Mouse (Mus musculus) G1E (cell line): ENCODE measurements around the gene Plekhg1. TPM values are rescaled to one million over a fixed set of nuclear protein-coding genes. Genes with fewer than 3 reads are reported as not detected.

ENCODE experiments used
- ATAC-seq: 2 replicates; pipeline ENCODE4 v1.8.0; 2016; ENCODE audit warnings: mild to moderate bottlenecking; ENCODE audit not compliant: insufficient number of reproducible peaks, poor library complexity, low FRiP score, severe bottlenecking; ENCODE audit errors: extremely low read depth
- DNase-seq: peaks from one replicate; pipeline ENCODE4 v3.0.0; 2012; ENCODE audit warnings: low spot score
- H3K27me3 ChIP-seq: 2 replicates; pipeline ENCODE4 v1.6.1; 2012; ENCODE audit warnings: mild to moderate bottlenecking, low read length, inconsistent platforms; ENCODE audit not compliant: insufficient read depth
- H3K36me3 ChIP-seq: replicated peaks from 2 replicates; pipeline ENCODE3; 2012; ENCODE audit warnings: mild to moderate bottlenecking, inconsistent platforms
- H3K4me1 ChIP-seq: 2 replicates; pipeline ENCODE4 v1.6.1; 2012; ENCODE audit warnings: low read depth, low read length, inconsistent platforms, mixed read lengths; ENCODE audit not compliant: insufficient read depth
- H3K4me3 ChIP-seq: 2 replicates; pipeline ENCODE4 v1.5.1; 2012; ENCODE audit warnings: low read depth, mild to moderate bottlenecking, inconsistent platforms, low read length, moderate library complexity, mixed read lengths
- H3K9me3 ChIP-seq: replicated peaks from 2 replicates; pipeline ENCODE4 v1.6.1; 2012; ENCODE audit warnings: inconsistent platforms
- CTCF ChIP-seq: IDR thresholded peaks from 2 replicates; pipeline ENCODE4 v1.5.1; 2012; ENCODE audit warnings: low read depth, low read length, inconsistent platforms, mixed read lengths
- GATA1 ChIP-seq: IDR thresholded peaks from 2 replicates; pipeline ENCODE4 v1.6.1; 2012; ENCODE audit warnings: borderline replicate concordance, low read length, inconsistent platforms, mixed read lengths
- GATA2 ChIP-seq: IDR thresholded peaks from 2 replicates; pipeline ENCODE4 v1.6.1; 2012; ENCODE audit warnings: low read depth, low read length, inconsistent platforms, borderline replicate concordance
- POLR2AphosphoS5 ChIP-seq: IDR thresholded peaks from 2 replicates; pipeline ENCODE4 v1.6.1; 2012; ENCODE audit warnings: low read depth, low read length, inconsistent platforms; ENCODE audit not compliant: insufficient replicate concordance
- TAL1 ChIP-seq: conservative IDR thresholded peaks from 2 replicates; pipeline ENCODE4 v1.6.1; 2012; ENCODE audit warnings: low read depth, low read length, inconsistent platforms, mixed read lengths
- polyA plus RNA-seq: library from polyadenylated mRNA; stranded (reverse); fragments of >175 nt; gene quantifications from 2 replicates; pipeline ENCODE4 v1.2.3, GENCODE M21; 2012
- total RNA-seq, 2 experiments: library from RNA; stranded (forward) in 1 of 2; stranded (reverse) in 1 of 2; fragments of 200-1000 nt in 1 of 2; fragments of >200 nt in 1 of 2; fragmentation: Nextera tagmentation in 1 of 2; gene quantifications; 2 replicates each; pipeline ENCODE4 v1.2.3; 2014 to 2017

The Plekhg1 gene
- total and polyA plus RNA-seq, 3 experiments = 0.15 to 1.8 (median 1.6) TPM

DNA sequence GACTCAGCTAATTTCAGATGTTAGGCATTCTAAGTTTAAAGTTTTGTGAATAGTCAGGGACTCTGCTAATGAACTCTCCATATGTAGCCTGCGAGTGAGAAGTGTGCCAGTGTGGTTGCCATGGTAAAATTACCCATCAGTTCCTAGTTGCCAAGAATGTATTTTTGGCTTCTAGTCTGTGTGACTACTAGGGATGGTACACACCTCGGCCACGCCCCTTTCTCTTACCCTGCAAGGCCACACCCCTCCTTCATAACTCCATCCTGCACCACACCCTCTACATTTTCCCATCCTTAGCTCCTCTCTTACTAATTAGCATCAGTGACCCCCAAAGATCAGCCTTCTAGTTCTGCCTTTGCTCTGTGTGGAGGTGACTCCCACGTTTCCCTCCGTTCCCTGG lies 262.5 kb downstream of the Plekhg1 start:
- H3K4me1 ChIP-seq = peaks cover 19% of the 10 kb centered on the region
- no peaks in the 10 kb centered on the region for H3K27me3 ChIP-seq
- H3K36me3 ChIP-seq = peaks cover 91% of the 10 kb centered on the region
- TF ChIP-seq GATA1 (no peak), TAL1 (no peak), POLR2AphosphoS5 (no peak), GATA2 (no peak), CTCF (no peak)
- ATAC-seq (no peak), DNase-seq (no peak)
- no peaks in the 10 kb centered on the region for H3K9me3 ChIP-seq
- H3K4me3 ChIP-seq = no peak overlapping the region

DNA sequence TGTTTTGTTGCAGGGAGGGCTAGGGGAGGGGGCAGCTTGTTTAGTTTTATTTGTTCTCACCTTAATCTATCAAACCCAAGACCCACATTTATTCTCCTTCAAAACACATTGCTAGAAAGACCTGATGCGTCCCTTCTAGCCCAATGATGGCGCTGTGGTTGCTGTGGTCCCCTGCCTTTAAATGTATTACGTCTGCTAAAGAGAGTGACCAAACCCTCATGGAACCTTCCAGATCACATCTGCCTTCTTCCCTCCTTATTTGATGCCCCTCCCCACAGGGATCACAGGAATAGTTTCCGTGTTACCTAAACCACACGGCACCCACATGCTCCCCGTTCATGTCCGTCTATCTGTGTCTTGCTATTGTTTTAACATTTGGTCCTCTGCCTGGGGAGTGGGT lies 265.0 kb downstream of the Plekhg1 start:
- no peak for ATAC-seq
- Histone ChIP-seq H3K27me3 (no peaks in the 10 kb centered on the region), H3K36me3 (peaks cover 88% of the 10 kb centered on the region), H3K9me3 (no peaks in the 10 kb centered on the region), H3K4me1 (peaks cover 10% of the 10 kb centered on the region), H3K4me3 (no peak overlapping the region)
- TF ChIP-seq TAL1 = no peak
- TF ChIP-seq GATA1 = no peak
- DNase-seq = no peak

- H3K4me3 ChIP-seq = no peak overlapping the region
- DNase-seq = no peak
- H3K36me3 ChIP-seq = peaks cover 88% of the 10 kb centered on the region
These were observed 266.3 kb downstream of the Plekhg1 start for GRCm38 (mm10) chr10:4006296-4007015.

More at GRCm38 (mm10) chr10:4006296-4007015, 266.3 kb downstream of the Plekhg1 start:
- Histone ChIP-seq H3K9me3 (no peaks in the 10 kb centered on the region), H3K4me1 (peaks cover 3% of the 10 kb centered on the region; the same call in 1 of the 2 replicates), H3K27me3 (no peaks in the 10 kb centered on the region)
- no peak for ATAC-seq
- no peak for TF ChIP-seq GATA1
- no peak for TF ChIP-seq TAL1
- TF ChIP-seq POLR2AphosphoS5 = no peak
- no peak for TF ChIP-seq GATA2
- no peak for TF ChIP-seq CTCF

Other genes with a start within 250 kb of the Plekhg1 start
- gene Iyd, start 200.1 kb upstream of the Plekhg1 start, total RNA-seq (2014; fragmentation: Nextera tagmentation) = not detected in 2 replicates
- 0.11 TPM in 1 of 2 replicates, not detected in the other for gene Iyd, start 200.1 kb upstream of the Plekhg1 start, total RNA-seq (2017)
- gene Iyd, start 200.1 kb upstream of the Plekhg1 start, polyA plus RNA-seq = not detected in 2 replicates
- gene Mthfd1l, start 232.8 kb downstream of the Plekhg1 start, total RNA-seq (2014; fragmentation: Nextera tagmentation) = 48.3 and 53.4 TPM in 2 replicates
- gene Mthfd1l, start 232.8 kb downstream of the Plekhg1 start, total RNA-seq (2017) = 212 and 237 TPM in 2 replicates
- 89.6 and 99.3 TPM in 2 replicates for gene Mthfd1l, start 232.8 kb downstream of the Plekhg1 start, polyA plus RNA-seq